Mouse (Mus musculus): ENCODE data around the gene Gria1. TPM values are rescaled to one million over a fixed set of nuclear protein-coding genes. Genes with fewer than 3 reads are reported as not detected.

Gene Gria1
- total RNA-seq (2018; cell fraction: chromatin; rRNA removed), result not detected
- not detected for total RNA-seq (2018; cell fraction: cytosol; rRNA removed)
- not detected for total RNA-seq (2018; cell fraction: nucleus; rRNA removed)
- polyA plus RNA-seq (2018), result not detected in 3 replicates

- Histone ChIP-seq H3K79me2 (ENCODE audit: inconsistent target) (no peaks in the 10 kb centered on the region), H3K27ac (no peak within 1 kb of the TSS), H3K36me3 (ENCODE audit: inconsistent target) (no peaks in the 10 kb centered on the region), H3K4me3 (ENCODE audit: inconsistent target) (no peak within 1 kb of the TSS)
- whole genome bisulfite sequencing (ENCODE audit: missing documents), result 53% methylated on average over 5 of the region's 6 CpGs
Measured at GRCm38 (mm10) chr11:57011024-57011690, at the start of gene Gria1. Gene Gria1, plus strand, starts transcription at chr11:57011387.

- WGBS (ENCODE audit: missing documents), result 84% methylated on average over 3 of the region's 3 CpGs
- H3K79me2 ChIP-seq (ENCODE audit: inconsistent target), result no peaks in the 10 kb centered on the region
- no peak overlapping the region for H3K27ac ChIP-seq
- H3K36me3 ChIP-seq (ENCODE audit: inconsistent target), result no peaks in the 10 kb centered on the region
- no peak overlapping the region for H3K4me3 ChIP-seq (ENCODE audit: inconsistent target)
Measured at GRCm38 (mm10) chr11:56961751-56962150, 49.4 kb upstream of the Gria1 start.

GRCm38 (mm10) chr11:56972814-56973213 is 38.4 kb upstream of the Gria1 start:
- no peaks in the 10 kb centered on the region for H3K36me3 ChIP-seq (ENCODE audit: inconsistent target)
- no CpG with 5 or more reads among the region's 1 CpGs for WGBS (ENCODE audit: missing documents)
- no peak overlapping the region for H3K4me3 ChIP-seq (ENCODE audit: inconsistent target)
- H3K27ac ChIP-seq, result no peak overlapping the region
- H3K79me2 ChIP-seq (ENCODE audit: inconsistent target), result no peaks in the 10 kb centered on the region

- Histone ChIP-seq H3K4me3 (ENCODE audit: inconsistent target) (no peak overlapping the region), H3K36me3 (ENCODE audit: inconsistent target) (no peaks in the 10 kb centered on the region), H3K27ac (no peak overlapping the region), H3K79me2 (ENCODE audit: inconsistent target) (no peaks in the 10 kb centered on the region)
- 85% methylated on average over 3 of the region's 3 CpGs for WGBS (ENCODE audit: missing documents)
Measured at GRCm38 (mm10) chr11:56984321-56985000, 26.7 kb upstream of the Gria1 start.

- no peak overlapping the region for H3K27ac ChIP-seq
- no peaks in the 10 kb centered on the region for H3K79me2 ChIP-seq (ENCODE audit: inconsistent target)
- no peak overlapping the region for H3K4me3 ChIP-seq (ENCODE audit: inconsistent target)
- 84% methylated on average over 4 of the region's 4 CpGs for WGBS (ENCODE audit: missing documents)
- H3K36me3 ChIP-seq (ENCODE audit: inconsistent target), result no peaks in the 10 kb centered on the region
Measured at GRCm38 (mm10) chr11:56985457-56985856, 25.7 kb upstream of the Gria1 start.

GRCm38 (mm10) chr11:56999601-57000001 is 11.6 kb upstream of the Gria1 start:
- 86% methylated on average over 3 of the region's 3 CpGs for WGBS (ENCODE audit: missing documents)
- Histone ChIP-seq H3K4me3 (ENCODE audit: inconsistent target) (no peak overlapping the region), H3K79me2 (ENCODE audit: inconsistent target) (no peaks in the 10 kb centered on the region)

GRCm38 (mm10) chr11:57004611-57005010 is 6.6 kb upstream of the Gria1 start:
- H3K27ac ChIP-seq, result no peak overlapping the region
- no peak overlapping the region for H3K4me3 ChIP-seq (ENCODE audit: inconsistent target)
- no peaks in the 10 kb centered on the region for H3K36me3 ChIP-seq (ENCODE audit: inconsistent target)
- WGBS (ENCODE audit: missing documents), result 96% methylated on average over 3 of the region's 3 CpGs
- H3K79me2 ChIP-seq (ENCODE audit: inconsistent target), result no peaks in the 10 kb centered on the region

More at GRCm38 (mm10) chr11:56999601-57000001, 11.6 kb upstream of the Gria1 start:
- Histone ChIP-seq H3K27ac (no peak overlapping the region), H3K36me3 (ENCODE audit: inconsistent target) (no peaks in the 10 kb centered on the region)

- Histone ChIP-seq H3K4me3 (ENCODE audit: inconsistent target) (no peak overlapping the region), H3K79me2 (ENCODE audit: inconsistent target) (no peaks in the 10 kb centered on the region), H3K36me3 (ENCODE audit: inconsistent target) (no peaks in the 10 kb centered on the region), H3K27ac (no peak overlapping the region)
- WGBS (ENCODE audit: missing documents), result 82% methylated on average over 7 of the region's 7 CpGs
Measured at GRCm38 (mm10) chr11:57005341-57005740, 5.8 kb upstream of the Gria1 start.

GRCm38 (mm10) chr11:57007790-57008189 is 3.4 kb upstream of the Gria1 start:
- 87% methylated on average over 4 of the region's 4 CpGs for WGBS (ENCODE audit: missing documents)
- Histone ChIP-seq H3K27ac (no peak overlapping the region), H3K79me2 (ENCODE audit: inconsistent target) (no peaks in the 10 kb centered on the region), H3K36me3 (ENCODE audit: inconsistent target) (no peaks in the 10 kb centered on the region), H3K4me3 (ENCODE audit: inconsistent target) (no peak overlapping the region)

GRCm38 (mm10) chr11:57010611-57011010 is 576 bp upstream of the Gria1 start:
- Histone ChIP-seq H3K79me2 (ENCODE audit: inconsistent target) (no peaks in the 10 kb centered on the region), H3K27ac (no peak overlapping the region), H3K4me3 (ENCODE audit: inconsistent target) (no peak overlapping the region), H3K36me3 (ENCODE audit: inconsistent target) (no peaks in the 10 kb centered on the region)
- 78% methylated on average over 6 of the region's 6 CpGs for WGBS (ENCODE audit: missing documents)

GRCm38 (mm10) chr11:57011691-57012039 is 478 bp downstream of the Gria1 start:
- no peaks in the 10 kb centered on the region for H3K36me3 ChIP-seq (ENCODE audit: inconsistent target)
- no peaks in the 10 kb centered on the region for H3K79me2 ChIP-seq (ENCODE audit: inconsistent target)
- 6% methylated on average over 11 of the region's 11 CpGs for WGBS (ENCODE audit: missing documents)
- H3K27ac ChIP-seq, result no peak overlapping the region
- H3K4me3 ChIP-seq (ENCODE audit: inconsistent target), result no peak overlapping the region

GRCm38 (mm10) chr11:57012287-57012921 is 1.2 kb downstream of the Gria1 start:
- WGBS (ENCODE audit: missing documents), result 54% methylated on average over 6 of the region's 13 CpGs
- no peak overlapping the region for H3K27ac ChIP-seq
- no peaks in the 10 kb centered on the region for H3K79me2 ChIP-seq (ENCODE audit: inconsistent target)
- H3K36me3 ChIP-seq (ENCODE audit: inconsistent target), result no peaks in the 10 kb centered on the region
- no peak overlapping the region for H3K4me3 ChIP-seq (ENCODE audit: inconsistent target)

- WGBS (ENCODE audit: missing documents), result 71% methylated on average over 9 of the region's 9 CpGs
- Histone ChIP-seq H3K27ac (no peak overlapping the region), H3K79me2 (ENCODE audit: inconsistent target) (no peaks in the 10 kb centered on the region), H3K36me3 (ENCODE audit: inconsistent target) (no peaks in the 10 kb centered on the region), H3K4me3 (ENCODE audit: inconsistent target) (no peak overlapping the region)
Measured at GRCm38 (mm10) chr11:57013464-57014190, 2.4 kb downstream of the Gria1 start.

GRCm38 (mm10) chr11:57014396-57014795 is 3.2 kb downstream of the Gria1 start:
- no peak overlapping the region for H3K4me3 ChIP-seq (ENCODE audit: inconsistent target)
- WGBS (ENCODE audit: missing documents), result 78% methylated on average over 4 of the region's 6 CpGs
- no peak overlapping the region for H3K27ac ChIP-seq
- no peaks in the 10 kb centered on the region for H3K79me2 ChIP-seq (ENCODE audit: inconsistent target)
- no peaks in the 10 kb centered on the region for H3K36me3 ChIP-seq (ENCODE audit: inconsistent target)
